Mouse (Mus musculus) heart, postnatal 14 days (tissue): ENCODE data around the gene Sat2. TPM values are rescaled to one million over a fixed set of nuclear protein-coding genes. Genes with fewer than 3 reads are reported as not detected.

Experiments used
- DNase-seq, 2 experiments: peaks; one replicate each; pipeline ENCODE4 v3.0.0; 2021 to 2022
- intact Hi-C: fragments of 180-260 bp; cut with DNase I; formaldehyde crosslinking; loops from one replicate; pipeline ENCODE4 v1.15.1; 2025
- microRNA-seq, 2 experiments: library from miRNA; unstranded; fragments of <30 nt; microRNA quantifications; one replicate each; pipeline ENCODE4 v1.2.0; 2021 to 2022
- total RNA-seq, 2 experiments: library from RNA; stranded (reverse); gene quantifications; 2 replicates each; pipeline ENCODE4 v1.2.3; 2021

Sat2 gene
- total RNA-seq, 2 experiments from 2014 or later: 1.6 to 2.5 TPM

DNA sequence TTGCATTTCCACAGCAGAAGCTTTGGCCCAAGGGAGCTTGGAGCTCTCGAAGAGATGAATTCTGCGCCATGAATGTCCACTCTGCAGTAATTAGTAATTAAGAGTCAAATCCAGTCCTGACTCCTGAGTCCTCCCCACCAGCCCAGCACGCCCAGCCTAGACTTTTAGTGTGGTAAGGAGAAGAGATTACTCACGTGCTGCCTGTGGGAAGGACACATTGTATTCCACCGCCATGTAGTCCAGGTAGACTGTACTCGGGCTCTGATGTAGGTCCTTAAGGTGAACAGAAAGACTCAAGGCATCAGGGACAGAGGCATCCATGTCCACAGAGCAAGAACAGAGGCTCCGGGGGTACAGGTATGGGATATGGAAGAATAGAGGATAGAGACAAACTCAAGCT is 43.0 kb downstream of the Sat2 start:
- intact Hi-C loops: no loop called here
- DNase-seq: no peak

DNA sequence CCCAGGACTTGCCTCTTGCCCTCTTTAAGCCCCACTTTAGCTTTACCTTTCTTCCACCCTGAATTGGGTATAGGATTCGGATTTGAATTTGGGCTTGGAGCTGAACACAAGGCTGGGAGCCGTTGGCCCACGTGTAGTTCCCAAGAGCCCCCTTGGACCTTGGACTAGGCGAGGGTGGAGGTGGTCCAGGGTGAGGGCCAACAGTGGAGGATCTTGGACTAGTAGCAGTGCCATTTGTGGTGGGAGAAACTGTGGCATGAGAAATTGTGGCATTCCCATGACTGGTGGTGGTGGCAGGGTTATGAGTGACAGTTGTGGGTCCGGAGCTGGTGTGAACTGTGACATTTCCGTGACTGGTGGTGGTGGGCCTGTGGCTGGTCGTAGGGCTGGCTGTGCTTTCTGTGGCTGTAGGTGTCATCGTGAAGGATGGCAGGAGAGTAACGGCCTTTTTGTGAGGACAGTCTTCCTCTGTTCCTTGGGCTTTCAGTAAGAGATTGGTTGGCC is 43.7 kb downstream of the Sat2 start:
- intact Hi-C loops: no loop called here
- DNase-seq: no peak

DNA sequence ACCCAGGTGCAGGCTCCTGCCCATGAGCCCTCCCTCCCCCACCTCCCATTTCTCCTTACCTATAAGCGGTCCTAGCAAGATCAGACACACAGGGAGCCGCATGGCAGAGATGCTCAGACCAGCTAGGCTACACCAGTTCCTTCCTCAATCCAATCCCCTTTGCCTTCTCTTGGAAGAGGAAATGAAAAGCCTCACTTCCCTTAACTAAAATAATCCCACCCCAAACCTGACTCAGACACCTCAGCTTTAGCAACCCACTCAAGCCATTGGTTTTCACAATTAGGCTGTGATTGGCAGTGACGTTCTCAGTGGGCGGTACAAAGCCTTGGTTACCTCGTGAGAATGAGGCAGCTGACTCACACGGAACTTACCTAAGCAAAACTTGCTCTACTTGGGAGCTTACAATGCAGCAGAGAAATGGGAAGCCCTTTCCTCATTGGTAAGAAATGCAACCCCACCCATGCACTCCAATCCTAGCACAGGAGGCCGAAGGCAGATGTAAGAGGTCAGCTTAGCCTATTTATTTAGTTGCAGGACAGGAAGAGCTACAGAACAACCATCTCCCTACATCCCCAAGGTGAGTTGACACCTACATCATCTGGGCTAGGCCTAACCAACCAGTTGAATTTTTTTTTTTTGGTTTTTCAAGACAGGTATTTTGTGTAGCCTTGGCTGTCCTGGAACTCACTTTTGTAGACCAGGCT is 44.3 kb downstream of the Sat2 start, which contains the start of gene Cd68:
Cd68 (minus strand) TSS at position 193 of the 704 bp plus-strand sequence.
- intact Hi-C loops: no loop called here
- DNase-seq: no peak

DNA sequence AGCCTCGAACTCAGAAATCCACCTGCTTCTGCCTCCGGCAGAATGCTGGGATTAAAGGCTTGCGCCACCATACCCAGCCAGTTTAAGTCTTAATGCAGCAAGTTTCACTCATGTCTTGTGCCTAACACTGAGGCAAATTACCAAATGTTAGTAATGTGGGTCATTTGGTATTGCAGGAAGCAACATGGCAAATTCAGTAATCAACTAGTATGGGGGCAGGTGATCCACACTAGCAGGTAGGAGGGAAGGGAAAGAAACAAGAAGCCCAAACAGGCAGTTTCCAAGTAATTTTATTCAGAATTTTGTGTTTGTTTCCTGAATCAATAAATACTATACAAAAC is 44.8 kb downstream of the Sat2 start:
- intact Hi-C loops: no loop called here
- no peak for DNase-seq

DNA sequence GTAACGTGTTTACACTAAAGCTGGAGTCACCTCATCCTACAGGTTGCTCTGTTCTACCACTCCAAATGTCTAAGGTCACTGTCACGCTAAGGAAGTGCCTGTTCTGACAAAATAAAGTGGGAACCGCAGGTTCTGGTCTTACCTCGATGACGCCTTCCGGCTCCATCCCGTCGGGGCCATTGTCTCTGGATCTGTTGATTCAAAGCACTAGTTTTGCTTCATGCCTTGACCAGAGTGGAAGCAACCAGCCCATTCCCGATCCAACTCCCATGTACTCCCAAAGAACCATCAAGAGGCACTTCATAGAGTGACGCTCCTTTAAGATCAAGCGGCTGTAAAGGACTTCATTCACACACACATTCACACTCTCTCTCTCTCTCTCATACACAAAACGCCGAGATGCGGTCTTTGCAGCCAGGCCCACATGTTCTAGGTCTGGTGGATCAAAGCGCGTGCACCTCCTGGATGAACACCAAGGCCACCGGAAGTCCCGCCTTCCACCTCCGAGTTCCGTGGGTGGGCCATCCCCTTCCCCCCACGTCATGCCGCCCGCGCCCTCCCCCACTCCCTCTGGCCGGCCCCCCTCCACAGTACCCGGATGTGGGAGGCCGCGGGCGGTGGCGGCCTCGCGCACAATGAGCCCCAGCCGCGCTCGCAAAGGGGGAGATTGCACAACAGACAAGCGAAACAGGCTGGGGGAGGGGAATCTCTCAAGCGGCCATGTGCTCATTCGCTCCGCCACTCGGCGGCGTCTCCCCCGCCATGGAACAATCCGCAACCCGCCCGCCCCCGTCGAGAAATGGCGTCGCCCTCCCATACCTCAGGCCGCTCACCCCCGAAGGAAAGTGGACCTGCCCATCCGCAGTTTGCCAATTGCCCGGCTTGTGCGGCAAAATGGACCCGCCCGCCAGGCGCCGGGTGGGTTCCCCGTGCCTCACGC is 49.2 kb downstream of the Sat2 start:
- DNase-seq: peak; percentile 96 to 97
- intact Hi-C loops: loop anchor here (5.0 kb wide), 1 partner anchor 311 kb away; the partner anchor contains the start of genes Ctdnep1 and Elp5

DNA sequence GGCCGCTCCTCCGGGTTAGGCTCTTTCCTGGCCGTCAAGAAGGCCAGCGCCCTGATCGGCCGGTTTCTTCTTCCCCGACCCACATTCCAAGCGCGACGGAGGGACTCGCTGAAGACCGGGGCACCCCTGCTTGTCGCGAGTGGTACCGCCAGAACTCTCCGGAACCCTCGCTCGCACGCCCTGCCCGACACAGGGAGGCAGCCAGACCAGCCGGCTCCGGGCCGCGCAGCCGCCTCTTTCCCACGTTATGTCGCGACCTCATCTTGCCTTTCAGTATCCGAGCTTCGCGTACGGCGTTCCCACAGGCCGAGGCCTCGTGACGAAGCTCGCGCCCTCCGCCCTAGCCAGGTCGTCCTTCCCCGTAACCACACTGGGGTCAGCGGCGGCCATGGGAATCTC is 49.9 kb downstream of the Sat2 start:
- intact Hi-C loops: loop anchor here (5.0 kb wide), 1 partner anchor 311 kb away; the partner anchor contains the start of genes Ctdnep1 and Elp5
- DNase-seq: no peak

DNA sequence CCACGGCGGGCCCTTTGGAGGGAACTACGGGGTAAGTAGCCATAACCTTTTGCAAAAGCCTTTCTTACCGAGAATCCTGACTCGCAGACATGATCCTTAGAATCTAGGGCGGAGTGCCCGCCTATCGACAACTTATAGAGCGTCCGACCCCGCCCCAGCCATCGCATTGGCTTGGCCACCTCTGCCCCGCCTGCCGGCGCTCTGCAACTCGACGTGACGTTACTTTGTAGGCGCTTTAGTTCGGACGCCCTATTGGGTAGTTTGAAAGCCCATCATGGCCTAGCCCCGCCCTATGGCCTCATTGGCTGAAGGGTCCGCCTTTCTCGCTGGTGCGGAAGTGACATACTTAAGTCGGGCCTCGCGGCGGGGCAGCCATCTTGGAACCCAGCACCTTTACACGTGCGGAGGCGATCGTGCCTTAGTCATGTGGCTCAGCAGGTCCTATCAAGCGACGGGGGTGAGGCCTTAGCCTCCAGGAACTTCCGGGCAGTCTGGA is 50.4 kb downstream of the Sat2 start, which contains the start of gene Eif4a1:
Eif4a1 (minus strand) TSS at position 213 of the 496 bp plus-strand sequence.
- peak; percentile 99 to 100 for DNase-seq
- intact Hi-C loops: loop anchor here (5.0 kb wide), 1 partner anchor 310 kb away; the partner anchor contains the start of genes Ctdnep1 and Elp5

Small RNA genes within 50 kb of the gene (microRNA-seq; reads per million reads assigned to microRNA genes)
- 6.2 to 9.7 reads per million in 2 experiments for gene Mir1934
- 0 reads per million in 2 experiments for gene Mir467f

Other genes starting within 250 kb of the Sat2 start
- gene Naa38, start 226.5 kb upstream of the Sat2 start, total RNA-seq: 10 to 100 TPM; 85.4 to 91.7 TPM
- gene Cyb5d1, start 226.4 kb upstream of the Sat2 start, total RNA-seq: 10 to 100 TPM; 25.0 to 29.3 TPM
- 10 to 100 TPM; 37.4 to 39.6 TPM for gene Tmem88, start 223.8 kb upstream of the Sat2 start, total RNA-seq
- 10 to 100 TPM; 45.7 to 50.6 TPM for gene Kdm6b, start 208.3 kb upstream of the Sat2 start, total RNA-seq
- gene Dnah2, start 72.9 kb upstream of the Sat2 start, total RNA-seq: under 1 TPM; 0.07 to 0.38 TPM
- gene Efnb3, start 61.8 kb upstream of the Sat2 start, total RNA-seq: 10 to 100 TPM; 60.5 to 70.3 TPM
- gene Wrap53, start 41.8 kb upstream of the Sat2 start, total RNA-seq: 1 to 10 TPM; 4.3 to 6.5 TPM
- 10 to 100 TPM; 22.1 to 27.3 TPM for gene Trp53, start 41.7 kb upstream of the Sat2 start, total RNA-seq
- 10 to 100 TPM; 31.8 to 31.9 TPM for gene Atp1b2, start 16.1 kb upstream of the Sat2 start, total RNA-seq
- not detected for gene Shbg, start 4.1 kb upstream of the Sat2 start, total RNA-seq
- gene Fxr2, start 11.0 kb downstream of the Sat2 start, total RNA-seq: 10 to 100 TPM; 69.2 to 71.6 TPM
- gene Sox15, start 33.3 kb downstream of the Sat2 start, total RNA-seq: not detected
- gene Mpdu1, start 40.6 kb downstream of the Sat2 start, total RNA-seq: 10 to 100 TPM; 20.9 to 21.6 TPM
- gene Cd68, start 44.1 kb downstream of the Sat2 start, total RNA-seq: 1 to 10 TPM; 5.6 to 7.5 TPM
- gene Eif4a1, start 50.4 kb downstream of the Sat2 start, total RNA-seq: 100 to 1,000 TPM; 236 to 287 TPM
- 10 to 100 TPM; 39.7 to 42.1 TPM for gene Senp3, start 60.1 kb downstream of the Sat2 start, total RNA-seq
- 1 to 10 TPM; 2.7 to 3.2 TPM for gene Tnfsf13, start 63.8 kb downstream of the Sat2 start, total RNA-seq
- 10 to 100 TPM; 14.8 to 20.2 TPM for gene Tnfsf12, start 73.8 kb downstream of the Sat2 start, total RNA-seq
- 1 to 10 TPM; 2.9 to 4.1 TPM for gene Tnfsfm13, start 74.1 kb downstream of the Sat2 start, total RNA-seq
- gene Polr2a, start 136.6 kb downstream of the Sat2 start, total RNA-seq: 10 to 100 TPM; 35.6 to 37.5 TPM
- under 1 TPM in 1 of 2 experiments, not detected in 1; 0.12 TPM for gene Slc35g3, start 139.9 kb downstream of the Sat2 start, total RNA-seq
- 10 to 100 TPM; 36.5 to 43.3 TPM for gene Zbtb4, start 143.9 kb downstream of the Sat2 start, total RNA-seq
- gene Chrnb1, start 173.9 kb downstream of the Sat2 start, total RNA-seq: 1 to 10 TPM; 5.4 to 6.0 TPM
- gene Fgf11, start 179.8 kb downstream of the Sat2 start, total RNA-seq: 1 to 10 TPM; 2.6 to 2.8 TPM
- under 1 TPM; 0.54 to 0.65 TPM for gene Tmem102, start 183.6 kb downstream of the Sat2 start, total RNA-seq
- not detected for gene Gm39566, start 193.3 kb downstream of the Sat2 start, total RNA-seq
- not detected for gene Spem2, start 196.4 kb downstream of the Sat2 start, total RNA-seq
- gene Spem1, start 200.2 kb downstream of the Sat2 start, total RNA-seq: not detected
- gene Nlgn2, start 215.8 kb downstream of the Sat2 start, total RNA-seq: 10 to 100 TPM in 1 of 2 experiments, 1 to 10 TPM in 1; 7.9 to 10.4 TPM
- gene Tmem256, start 216.5 kb downstream of the Sat2 start, total RNA-seq: 100 to 1,000 TPM; 134 to 138 TPM
- gene Plscr3, start 224.4 kb downstream of the Sat2 start, total RNA-seq: 10 to 100 TPM; 34.0 to 35.9 TPM
- gene Tnk1, start 236.7 kb downstream of the Sat2 start, total RNA-seq: under 1 TPM in 1 of 2 experiments, not detected in 1; 0.24 TPM